Mouse (Mus musculus) brain, embryonic 14.5 days (tissue): ENCODE measurements at regions not wholly inside any gene's neighbourhood (a gene's known extent, or its start where the extent isn't known, plus 50 kb on each side); places are given as distances from the start of the nearest gene placed in this dataset.

ENCODE experiments used
- DNase-seq: peaks from one replicate; pipeline ENCODE4 v3.0.0-alpha.2; 2011; ENCODE audit warnings: low read depth
- CTCF ChIP-seq: fragments of 200-500 bp; IDR thresholded peaks from 2 replicates; pipeline ENCODE4 v1.5.1; 2012; ENCODE audit warnings: inconsistent platforms, mild to moderate bottlenecking, moderate library complexity, borderline replicate concordance; ENCODE audit not compliant: insufficient read depth, insufficient read length; ENCODE audit errors: extremely low read depth
- POLR2A ChIP-seq: fragments of 200-500 bp; IDR thresholded peaks from 2 replicates; pipeline ENCODE4 v1.6.1; 2012; ENCODE audit warnings: mild to moderate bottlenecking, inconsistent platforms, borderline replicate concordance; ENCODE audit not compliant: poor library complexity, insufficient read depth, insufficient read length, severe bottlenecking; ENCODE audit errors: extremely low read depth

GRCm38 (mm10) chr12:58560840-58561239 lies 291.8 kb upstream of the Clec14a start:
- TF ChIP-seq CTCF (no peak), POLR2A (no peak)
- no peak for DNase-seq

GRCm38 (mm10) chr12:58559833-58560232 lies 290.7 kb upstream of the Clec14a start:
- TF ChIP-seq POLR2A = no peak
- no peak for TF ChIP-seq CTCF
- DNase-seq = peak; percentile 83

DNA sequence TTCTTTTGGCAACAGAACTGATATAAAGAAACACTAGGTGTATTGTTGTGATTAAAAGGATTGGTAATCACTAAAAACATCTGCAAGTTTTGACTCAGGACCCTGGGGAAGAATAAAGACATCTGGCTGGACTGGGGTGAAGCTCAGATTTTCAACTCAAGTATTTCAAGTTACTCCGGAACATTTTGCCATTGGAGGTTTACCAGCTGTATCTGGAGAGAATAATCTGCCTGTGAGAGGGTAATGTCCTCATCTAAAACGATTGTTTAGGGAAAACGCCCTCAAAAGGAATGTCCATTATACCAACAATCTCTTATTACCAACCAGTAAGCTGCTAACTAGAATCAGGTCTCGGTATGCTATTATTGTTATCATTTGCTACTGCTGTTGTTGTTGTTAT lies 288.2 kb upstream of the Clec14a start:
- no peak for DNase-seq
- TF ChIP-seq CTCF (no peak), POLR2A (no peak)

DNA sequence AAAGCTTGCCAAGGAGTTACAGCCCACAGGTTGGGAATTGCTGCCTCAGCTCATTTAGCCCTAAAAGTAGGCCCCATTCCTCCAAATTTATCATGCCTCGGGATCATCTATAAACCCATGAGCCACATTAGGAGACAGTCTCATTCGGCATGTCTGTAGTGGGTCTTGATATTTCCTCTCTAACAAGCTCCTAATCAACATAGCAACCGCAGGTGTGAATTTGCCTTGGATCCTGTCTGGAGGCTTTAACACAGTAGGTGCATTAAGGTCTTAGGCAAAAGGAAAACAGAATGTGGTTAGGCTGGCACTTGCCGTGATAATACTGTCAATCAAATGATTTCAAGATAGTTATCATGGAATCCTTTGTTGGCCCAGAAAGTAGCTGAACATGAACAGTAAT lies 287.7 kb upstream of the Clec14a start:
- TF ChIP-seq CTCF = no peak
- no peak for TF ChIP-seq POLR2A
- peak; percentile 59 for DNase-seq

- no peak for DNase-seq
- TF ChIP-seq POLR2A (no peak), CTCF (no peak)
These were observed 287.0 kb upstream of the Clec14a start for GRCm38 (mm10) chr12:58556060-58556459.

- TF ChIP-seq CTCF (no peak), POLR2A (no peak)
- DNase-seq = peak; percentile 84
These were observed 282.0 kb upstream of the Clec14a start for GRCm38 (mm10) chr12:58550859-58551761.

- peak; percentile 87 for DNase-seq
- TF ChIP-seq CTCF = no peak
- TF ChIP-seq POLR2A = no peak
These were observed 276.9 kb upstream of the Clec14a start for GRCm38 (mm10) chr12:58545832-58546538.

GRCm38 (mm10) chr12:58544862-58545261 lies 275.8 kb upstream of the Clec14a start:
- DNase-seq = peak; percentile 15
- TF ChIP-seq CTCF = no peak
- TF ChIP-seq POLR2A = no peak

DNA sequence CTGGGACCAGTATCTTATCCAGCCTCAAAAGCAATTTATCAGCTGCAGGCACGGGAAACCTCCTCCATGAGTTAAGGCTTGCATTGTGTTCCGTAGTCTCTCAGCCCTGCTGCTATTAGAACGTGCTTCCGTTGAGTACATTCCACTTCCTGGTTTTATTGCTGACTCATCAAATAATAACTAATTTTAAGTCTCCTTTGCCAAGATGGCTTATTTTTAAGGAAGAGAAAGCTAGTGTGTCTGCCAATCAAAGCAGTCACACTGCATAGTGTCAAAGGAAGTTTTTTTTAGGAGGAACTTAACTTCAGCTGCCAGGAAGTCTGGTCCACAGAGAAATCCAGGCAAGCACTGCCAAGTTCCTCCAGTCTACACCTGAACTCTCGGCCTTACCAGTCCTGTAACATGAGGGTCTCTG lies 269.2 kb upstream of the Clec14a start:
- TF ChIP-seq POLR2A = no peak
- no peak for TF ChIP-seq CTCF
- peak; percentile 25 for DNase-seq

DNA sequence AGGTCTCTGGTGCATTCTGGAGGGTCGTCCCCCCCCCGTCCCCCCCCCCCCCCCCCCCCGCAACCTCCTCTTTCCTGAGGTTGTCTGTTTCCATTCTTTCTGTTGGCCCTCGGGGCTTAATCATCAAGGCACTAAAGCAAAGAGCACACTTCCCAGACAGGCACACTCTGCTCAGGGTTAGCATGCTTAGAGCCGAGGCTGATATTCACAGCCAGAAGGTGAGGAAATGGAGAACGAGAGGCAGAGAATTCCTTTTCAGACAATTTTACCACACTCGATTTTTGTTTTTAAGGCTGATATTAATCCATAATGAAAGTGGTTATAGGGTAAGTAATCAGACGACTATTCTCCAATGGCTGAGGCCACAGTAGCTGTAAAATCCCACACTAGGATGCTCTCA lies 268.7 kb upstream of the Clec14a start:
- DNase-seq = no peak
- no peak for TF ChIP-seq POLR2A
- TF ChIP-seq CTCF = no peak

DNA sequence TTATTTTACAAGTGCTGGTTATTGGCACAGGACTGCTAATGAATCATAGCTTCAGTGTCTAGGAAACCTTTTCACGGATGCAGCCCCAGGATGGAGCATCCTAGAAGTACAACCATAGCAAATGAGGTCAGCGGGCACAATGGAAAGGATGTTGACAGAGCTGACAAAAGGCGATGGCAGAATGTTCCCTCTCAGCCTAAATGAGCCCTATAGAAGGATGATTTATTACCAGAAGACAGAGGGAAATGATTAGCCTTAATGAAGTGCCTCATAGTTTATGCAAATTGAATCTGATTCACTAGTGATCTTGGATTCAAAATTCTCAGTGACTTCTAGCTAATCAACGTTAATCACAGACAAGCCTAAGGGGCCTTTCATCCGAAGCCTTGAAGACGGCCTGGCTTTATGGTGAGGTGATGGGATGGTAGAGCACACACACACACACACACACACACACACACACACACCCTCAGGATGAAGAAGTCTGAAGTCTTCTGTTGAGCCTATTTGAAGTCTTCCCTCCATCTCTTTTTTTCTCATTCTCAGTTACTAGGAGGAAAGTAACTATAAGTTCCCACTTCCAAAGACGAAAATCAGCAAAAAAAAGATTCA lies 267.4 kb upstream of the Clec14a start:
- DNase-seq = peak; percentile 74

More for the DNA sequence above, 267.4 kb upstream of the Clec14a start:
- TF ChIP-seq CTCF = no peak
- TF ChIP-seq POLR2A = no peak
